Mouse (Mus musculus) heart, postnatal 0 days (tissue): ENCODE results near the gene Gm21887.
"Not testable (repeated sequence)": the region's sequence is repeated elsewhere in the genome, so short reads cannot be mapped to it uniquely, and the experiment has no call there.

Experiments used
- CTCF ChIP-seq: IDR thresholded peaks from 2 replicates; pipeline ENCODE4 v1.5.1; 2016; ENCODE audit warnings: antibody characterized with exemption, control low read depth, low read depth
- EP300 ChIP-seq: IDR thresholded peaks from 2 replicates; pipeline ENCODE4 v1.6.1; 2016; ENCODE audit warnings: antibody characterized with exemption, low read depth

DNA sequence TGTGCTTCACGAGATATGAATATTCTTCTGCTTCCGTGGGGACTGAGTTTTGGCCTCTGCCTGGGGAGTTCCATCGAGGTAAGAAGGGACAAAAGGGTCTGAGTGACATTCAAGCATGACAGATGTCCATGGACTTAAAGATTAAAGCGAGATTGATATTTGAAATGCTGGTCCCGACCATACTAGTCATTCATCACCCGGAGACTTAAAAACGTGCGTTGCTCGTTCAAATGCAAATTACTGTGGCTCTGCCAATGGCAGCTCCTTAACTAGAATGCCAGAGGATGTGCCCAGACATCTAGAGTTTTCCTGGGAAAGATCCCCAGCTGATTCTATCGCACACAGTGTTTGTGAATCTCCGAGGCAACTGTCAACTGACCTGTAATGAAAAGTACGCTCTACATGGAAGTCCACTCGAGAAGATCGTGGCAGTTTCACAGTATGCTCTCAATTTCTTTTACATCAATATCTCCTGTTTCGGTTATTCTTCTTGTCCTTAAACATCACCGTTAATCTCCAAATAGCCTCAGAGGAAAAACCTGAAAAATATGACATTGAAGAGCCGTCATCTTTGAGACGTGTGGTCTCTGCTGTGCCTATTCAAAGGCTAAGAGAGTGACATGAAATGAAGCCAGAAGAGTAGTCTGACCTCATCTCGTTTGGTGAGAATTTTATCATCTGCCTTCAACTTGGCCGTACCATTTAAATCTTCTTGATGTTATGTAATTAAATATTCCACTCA, 29.8 kb upstream of the Gm21887 start:
- not testable (repeated sequence) for TF ChIP-seq CTCF, EP300
